Mouse (Mus musculus) kidney, adult 10 weeks (tissue): ENCODE data around the gene Six3. TPM values are rescaled to one million over a fixed set of nuclear protein-coding genes. Genes with fewer than 3 reads are reported as not detected.

Source experiments
- polyA plus RNA-seq: library from polyadenylated mRNA; stranded (reverse); fragments of 350-450 nt; fragmentation: Illumina TruSeq; extraction: RNeasy Lipid Tissue Mini Kit (QIAGEN cat#74804); gene quantifications from one replicate; pipeline ENCODE4 v1.2.3, GENCODE M21; 2014; ENCODE audit warnings: low read depth, low replicate concordance

Six3 gene
- polyA plus RNA-seq = not detected

GRCm38 (mm10) chr17:85613266-85613860 is at the start of gene Six3:
Six3 (plus strand) TSS chr17:85613608.

Other genes with a start within 250 kb of the Six3 start
- gene Six2, start 74.7 kb downstream of the Six3 start, polyA plus RNA-seq = not detected